Mouse (Mus musculus) C2C12 (cell line): Measurements from ENCODE around the gene Osbpl9. TPM values are rescaled to one million over a fixed set of nuclear protein-coding genes. Genes with fewer than 3 reads are reported as not detected.

Experiments used
- H3K27me3 ChIP-seq: one replicate; pipeline ENCODE4 v1.6.1; 2011; ENCODE audit not compliant: control insufficient read depth, insufficient read depth, insufficient read length
- H3K36me3 ChIP-seq: one replicate; pipeline ENCODE4 v1.6.1; 2011; ENCODE audit not compliant: control insufficient read depth, insufficient read depth
- H3K4me3 ChIP-seq: one replicate; pipeline ENCODE4 v1.5.1; 2011; ENCODE audit warnings: mild to moderate bottlenecking, control low read depth; ENCODE audit not compliant: poor library complexity, insufficient read depth, severe bottlenecking
- H3K79me2 ChIP-seq: one replicate; pipeline ENCODE4 v1.6.1; 2011; ENCODE audit not compliant: control insufficient read depth, insufficient read depth
- H3K79me3 ChIP-seq: one replicate; pipeline ENCODE4 v1.6.1; 2011; ENCODE audit warnings: low read depth, control low read depth
- H3ac ChIP-seq: one replicate; pipeline ENCODE3; 2011; ENCODE audit warnings: low read depth; ENCODE audit not compliant: control insufficient read depth, insufficient read length
- CEBPB ChIP-seq: IDR thresholded peaks from one replicate; pipeline ENCODE4 v1.6.1; 2011; ENCODE audit warnings: low read depth, mild to moderate bottlenecking, control low read depth, moderate library complexity
- CTCF ChIP-seq: IDR thresholded peaks from one replicate; pipeline ENCODE4 v1.5.1; 2011; ENCODE audit not compliant: control insufficient read depth, insufficient read depth, insufficient read length
- FOSL1 ChIP-seq: IDR thresholded peaks from one replicate; pipeline ENCODE4 v1.8.0; 2011; ENCODE audit warnings: mild to moderate bottlenecking, low read length; ENCODE audit not compliant: poor library complexity, insufficient read depth, severe bottlenecking
- MAX ChIP-seq: IDR thresholded peaks from one replicate; pipeline ENCODE4 v1.6.1; 2011; ENCODE audit warnings: mild to moderate bottlenecking, control low read depth
- MYOD1 ChIP-seq: IDR thresholded peaks from one replicate; pipeline ENCODE4 v1.6.1; 2011; ENCODE audit warnings: low read depth; ENCODE audit not compliant: control insufficient read depth, insufficient read length
- MYOG ChIP-seq: IDR thresholded peaks from one replicate; pipeline ENCODE4 v1.6.1; 2011; ENCODE audit not compliant: control insufficient read depth, insufficient read length; ENCODE audit errors: extremely low read depth
- USF1 ChIP-seq: IDR thresholded peaks from one replicate; pipeline ENCODE4 v1.6.1; 2011; ENCODE audit warnings: low read depth, mild to moderate bottlenecking, control low read depth, moderate library complexity
- polyA plus RNA-seq: library from polyadenylated mRNA; unstranded; fragments of >200 nt; fragmentation: generic; extraction: Trizol; gene quantifications from one replicate; pipeline ENCODE4 v1.2.1, GENCODE M21; 2012; ENCODE audit warnings: missing spikeins

The Osbpl9 gene
- polyA plus RNA-seq, 1 experiment = 27.2 TPM

- H3K27me3 ChIP-seq = no peaks in the 10 kb centered on the region
- no peaks in the 10 kb centered on the region for H3K79me3 ChIP-seq
- H3ac ChIP-seq = no peak overlapping the region
- H3K36me3 ChIP-seq = peaks cover 2% of the 10 kb centered on the region
- no peak overlapping the region for H3K4me3 ChIP-seq
- no peaks in the 10 kb centered on the region for H3K79me2 ChIP-seq
- TF ChIP-seq USF1 (no peak), MYOD1 (no peak), MAX (no peak), MYOG (no peak), CEBPB (no peak), FOSL1 (no peak), CTCF (no peak)
These were observed 76.2 kb downstream of the Osbpl9 start for GRCm38 (mm10) chr4:109125746-109126425.

GRCm38 (mm10) chr4:109122830-109123555 lies 79.1 kb downstream of the Osbpl9 start:
- H3K36me3 ChIP-seq = no peaks in the 10 kb centered on the region
- H3ac ChIP-seq = no peak overlapping the region
- TF ChIP-seq MYOD1 (no peak), MYOG (no peak), FOSL1 (no peak), CTCF (no peak), CEBPB (no peak), USF1 (no peak)
- no peak overlapping the region for H3K4me3 ChIP-seq
- H3K79me3 ChIP-seq = no peaks in the 10 kb centered on the region
- H3K79me2 ChIP-seq = peaks cover 5% of the 10 kb centered on the region
- H3K27me3 ChIP-seq = no peaks in the 10 kb centered on the region

- H3K36me3 ChIP-seq = no peaks in the 10 kb centered on the region
- no peaks in the 10 kb centered on the region for H3K27me3 ChIP-seq
- H3K79me3 ChIP-seq = peaks cover 7% of the 10 kb centered on the region
- no peak overlapping the region for H3K4me3 ChIP-seq
- TF ChIP-seq CTCF (no peak), MYOG (no peak), MYOD1 (no peak), USF1 (no peak), MAX (no peak), CEBPB (no peak), FOSL1 (no peak)
- H3K79me2 ChIP-seq = peaks cover 22% of the 10 kb centered on the region
- no peak overlapping the region for H3ac ChIP-seq
These were observed 81.3 kb downstream of the Osbpl9 start for GRCm38 (mm10) chr4:109120735-109121134.

- no peaks in the 10 kb centered on the region for H3K36me3 ChIP-seq
- no peak overlapping the region for H3K4me3 ChIP-seq
- peaks cover 16% of the 10 kb centered on the region for H3K79me3 ChIP-seq
- no peak overlapping the region for H3ac ChIP-seq
- H3K79me2 ChIP-seq = peaks cover 32% of the 10 kb centered on the region
- no peaks in the 10 kb centered on the region for H3K27me3 ChIP-seq
- no peak for TF ChIP-seq CEBPB
- no peak for TF ChIP-seq CTCF
- TF ChIP-seq MYOD1 = no peak
- no peak for TF ChIP-seq MYOG
These were observed 82.4 kb downstream of the Osbpl9 start for GRCm38 (mm10) chr4:109119641-109120125.

- Histone ChIP-seq H3K4me3 (peak overlapping the region; percentile 45), H3K27me3 (no peaks in the 10 kb centered on the region), H3ac (peak overlapping the region; percentile 74), H3K79me3 (peaks cover 29% of the 10 kb centered on the region), H3K79me2 (peaks cover 45% of the 10 kb centered on the region), H3K36me3 (no peaks in the 10 kb centered on the region)
- TF ChIP-seq MAX (no peak), USF1 (no peak), MYOG (no peak), MYOD1 (no peak), CTCF (no peak), FOSL1 (no peak), CEBPB (no peak)
These were observed 83.8 kb downstream of the Osbpl9 start for GRCm38 (mm10) chr4:109118327-109118659.
